Mouse (Mus musculus) layer of hippocampus, postnatal 36 days (tissue): ENCODE data around the gene Igsf23. TPM values are rescaled to one million over a fixed set of nuclear protein-coding genes. Genes with fewer than 3 reads are reported as not detected.

ENCODE experiments used
- total RNA-seq, 2 experiments: library from RNA; stranded (reverse); gene quantifications; 2 replicates each; pipeline ENCODE4 v1.2.3; 2021

Gene Igsf23
- total RNA-seq, 2 experiments from 2014 or later, result not detected

Other genes starting within 250 kb of the Igsf23 start
- 100 to 1,000 TPM; 110 to 115 TPM for gene Tomm40, start 235.3 kb downstream of the Igsf23 start, total RNA-seq
- gene Nectin2, start 200.3 kb downstream of the Igsf23 start, total RNA-seq, result 1 to 10 TPM; 5.2 to 5.8 TPM
- 1 to 10 TPM; 9.5 to 9.8 TPM for gene Bcam, start 179.7 kb downstream of the Igsf23 start, total RNA-seq
- gene Cblc, start 153.9 kb downstream of the Igsf23 start, total RNA-seq, result not detected
- gene Bcl3, start 128.0 kb downstream of the Igsf23 start, total RNA-seq, result 1 to 10 TPM in 1 of 2 experiments, under 1 TPM in 1; 0.32 to 1.4 TPM
- 1 to 10 TPM; 1.2 to 1.9 TPM for gene Gm19345, start 98.8 kb downstream of the Igsf23 start, total RNA-seq
- not detected for gene Ceacam16, start 89.5 kb downstream of the Igsf23 start, total RNA-seq
- gene Ceacam19, start 62.8 kb downstream of the Igsf23 start, total RNA-seq, result not detected
- 10 to 100 TPM; 11.5 to 14.9 TPM for gene Pvr, start 29.6 kb downstream of the Igsf23 start, total RNA-seq
- not detected for gene Ceacam20, start 14.7 kb upstream of the Igsf23 start, total RNA-seq
- gene Nlrp9b, start 40.7 kb upstream of the Igsf23 start, total RNA-seq, result not detected
- gene Vmn1r91, start 148.9 kb upstream of the Igsf23 start, total RNA-seq, result not detected
- not detected for gene Gm16442, start 171.8 kb upstream of the Igsf23 start, total RNA-seq
- not detected for gene Vmn1r93, start 188.3 kb upstream of the Igsf23 start, total RNA-seq
- gene Vmn1r94, start 217.6 kb upstream of the Igsf23 start, total RNA-seq, result not detected
- gene Vmn1r95, start 243.0 kb upstream of the Igsf23 start, total RNA-seq, result not detected